Mouse (Mus musculus) kidney, adult 9 months (tissue): ENCODE measurements at regions not wholly inside any gene's neighbourhood (a gene's known extent, or its start where the extent isn't known, plus 50 kb on each side); places are given as distances from the start of the nearest gene placed in this dataset.
A peak's percentile ranks its signal among the peaks of the same experiment; 100 is the strongest.

Source experiments
- DNase-seq: peaks from one replicate; pipeline ENCODE4 v3.0.0; 2022

DNA sequence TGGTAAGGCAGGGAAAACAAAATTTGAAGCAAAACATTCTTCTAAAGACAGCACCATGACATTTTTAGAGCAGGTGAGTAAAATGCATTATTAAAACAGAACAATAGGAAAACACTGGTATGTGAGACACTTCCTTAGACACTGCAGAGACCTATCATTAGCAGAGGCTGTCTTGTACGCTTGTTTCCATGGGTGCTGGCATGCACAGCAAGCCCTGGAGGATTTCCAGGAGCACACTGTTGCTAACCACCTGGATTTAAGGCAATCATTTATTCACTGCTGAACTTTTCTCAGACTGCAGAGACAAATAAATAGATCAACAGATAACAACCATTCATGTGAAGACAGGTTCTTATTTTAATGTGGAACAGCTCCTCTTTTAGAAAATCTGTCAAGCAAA lies 127.7 kb downstream of the Pros1 start:
- DNase-seq: no peak

DNA sequence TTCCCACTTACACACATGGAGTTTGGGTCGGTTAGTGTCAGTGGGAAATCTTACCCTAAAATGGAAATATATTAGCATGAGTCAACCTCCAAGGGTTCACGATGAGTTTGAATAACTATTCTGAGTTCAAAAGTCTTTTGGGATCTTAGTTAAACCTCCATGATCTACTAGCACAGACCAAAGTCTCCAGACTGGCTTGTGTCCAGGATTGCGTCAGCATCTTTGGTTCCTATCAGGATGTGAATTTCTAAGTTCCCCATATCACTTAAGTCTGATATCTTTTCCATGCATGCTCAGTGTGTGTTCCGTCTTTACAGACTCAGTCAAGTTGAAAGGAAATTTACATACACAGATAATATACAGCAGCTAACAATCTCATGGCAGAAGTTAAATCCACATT lies 128.5 kb downstream of the Pros1 start:
- no peak for DNase-seq

DNA sequence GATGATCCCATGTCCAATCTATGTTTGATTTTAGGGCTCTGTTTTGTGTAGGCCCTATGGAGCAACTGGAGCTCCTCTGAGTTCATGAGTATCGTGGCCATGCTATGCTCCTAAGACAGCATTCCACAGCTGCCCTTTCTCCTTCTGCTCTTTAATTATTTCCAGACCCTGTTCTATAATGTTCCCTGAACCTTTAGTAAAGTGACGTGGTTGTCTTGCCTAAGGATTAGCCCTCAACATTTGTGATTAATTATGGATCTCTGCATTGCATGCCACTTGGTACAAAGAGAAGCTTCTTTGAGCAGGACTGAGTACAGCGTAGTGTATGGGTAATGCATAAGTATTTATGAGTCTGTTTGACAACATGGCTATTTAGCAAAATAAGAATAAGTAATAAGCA lies 141.4 kb downstream of the Pros1 start:
- DNase-seq: no peak

DNA sequence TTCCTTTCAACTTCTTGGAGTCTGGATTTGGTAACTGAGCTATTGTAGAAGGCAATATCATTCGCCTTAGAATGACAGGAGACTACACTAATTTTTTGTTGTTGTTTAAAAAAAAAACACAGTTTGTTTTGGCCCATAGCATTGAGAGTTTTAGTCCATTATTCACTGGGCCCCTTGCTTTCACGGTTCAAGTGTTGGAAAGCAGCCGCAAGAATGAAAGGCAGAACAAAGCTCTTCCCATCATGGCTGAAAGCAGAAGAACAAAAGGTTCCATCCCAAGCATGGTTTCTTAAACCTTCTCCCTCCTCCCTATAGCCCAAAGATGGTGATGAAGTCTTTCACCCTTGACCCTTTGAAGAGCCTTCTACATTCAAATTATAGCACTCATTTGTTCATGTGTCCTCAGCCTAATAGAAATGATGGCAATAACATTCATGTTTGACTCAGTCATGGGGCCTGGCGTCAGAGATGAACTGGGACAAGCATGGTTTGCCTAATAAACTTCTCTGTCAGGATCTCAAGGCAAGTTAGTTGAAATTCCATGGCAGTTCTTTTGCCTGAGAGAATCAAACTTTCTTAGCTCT lies 157.1 kb downstream of the Pros1 start:
- no peak for DNase-seq

DNA sequence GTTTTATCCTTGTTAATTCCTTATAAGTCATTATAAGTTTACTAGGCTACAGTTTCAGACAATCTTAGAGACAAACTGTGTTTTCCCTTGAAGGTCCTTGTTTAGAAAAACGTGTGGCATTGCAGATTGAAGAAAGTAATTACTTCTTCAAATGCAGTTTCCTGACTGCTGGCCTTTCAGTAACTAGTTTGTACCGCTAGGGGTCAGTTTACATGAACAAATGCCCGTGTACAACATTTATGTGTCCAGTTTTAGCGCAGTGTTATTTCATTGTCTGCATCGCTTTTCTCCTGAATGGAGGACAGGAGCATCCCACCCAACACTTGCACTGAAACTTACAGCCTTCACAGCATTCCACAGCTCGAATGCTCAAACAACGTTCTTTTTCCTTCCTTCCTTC lies 160.3 kb downstream of the Pros1 start:
- peak; percentile 1 for DNase-seq

DNA sequence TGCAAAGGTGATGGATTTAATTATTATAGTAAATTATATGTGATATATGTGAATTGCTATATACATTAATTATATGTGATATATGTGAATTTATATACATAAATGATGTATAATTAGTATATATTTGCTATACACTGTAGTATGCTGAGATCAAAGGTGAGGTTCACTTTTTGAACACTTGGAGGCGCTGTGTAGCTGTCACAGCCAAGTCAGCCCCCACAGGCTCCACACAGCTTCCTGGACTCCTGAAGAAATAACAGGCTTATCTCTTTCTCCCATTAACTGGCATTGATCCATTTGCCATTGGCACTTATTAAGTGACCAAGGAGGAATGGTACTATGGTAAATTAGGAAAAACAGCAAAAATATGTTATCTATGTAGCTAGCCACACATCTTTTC lies 162.0 kb downstream of the Pros1 start:
- peak; percentile 3 for DNase-seq

DNA sequence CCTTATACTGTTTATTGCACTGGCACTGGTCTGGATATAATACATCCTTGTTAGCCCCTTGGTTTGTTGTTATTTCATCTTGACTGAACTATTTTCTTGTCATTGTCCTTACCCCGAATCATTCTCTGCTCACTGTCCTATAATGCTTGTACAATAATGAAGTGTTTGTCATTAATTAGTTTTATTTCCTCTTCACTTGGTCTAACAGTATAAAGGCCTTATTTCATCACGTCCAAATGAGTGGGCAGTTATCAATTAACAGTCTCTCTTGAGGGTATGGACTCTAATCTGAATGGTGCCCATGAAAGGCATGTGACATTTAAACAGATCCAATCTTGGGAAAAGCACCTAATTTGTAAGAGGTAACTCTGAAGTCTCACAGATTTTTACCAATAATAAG lies 162.6 kb downstream of the Pros1 start:
- no peak for DNase-seq

DNA sequence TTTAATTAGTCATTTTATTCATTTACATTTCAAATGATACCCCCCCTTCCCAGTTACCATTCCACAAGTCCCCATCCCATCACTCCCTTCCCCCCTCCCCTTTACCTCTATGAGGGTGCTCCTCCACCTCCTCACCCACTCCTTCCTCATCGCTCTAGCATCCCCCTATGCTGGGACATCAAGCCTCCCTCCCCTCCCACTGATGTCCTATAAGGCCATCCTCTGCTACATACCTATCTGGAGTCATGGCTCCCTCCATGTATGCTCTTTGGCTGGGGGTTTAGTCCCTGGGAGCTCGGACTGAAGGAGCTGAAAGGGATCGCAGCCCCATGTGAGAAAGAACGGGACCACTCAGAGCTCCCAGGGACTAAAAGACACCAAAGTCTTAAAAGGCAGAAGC lies 176.3 kb downstream of the Pros1 start:
- no peak for DNase-seq

DNA sequence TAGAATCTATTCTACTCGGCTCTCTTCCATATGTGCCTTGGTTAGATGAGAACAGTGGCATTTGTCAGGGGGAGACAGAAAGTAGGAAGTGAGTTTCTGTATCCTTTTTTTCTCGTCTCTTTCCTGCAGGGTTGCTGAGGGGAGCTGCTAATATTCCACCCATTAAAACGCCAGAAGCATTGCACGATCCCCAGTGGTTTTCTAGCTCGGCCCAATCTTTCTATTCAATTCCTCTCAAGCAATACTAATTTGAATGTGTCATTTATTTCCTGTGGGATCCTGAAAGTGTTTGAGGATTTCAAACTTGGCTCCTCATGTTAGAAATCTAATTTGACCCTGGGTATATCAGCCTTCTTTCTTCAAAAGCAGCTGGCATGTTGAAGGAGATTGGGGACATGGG lies 176.9 kb downstream of the Pros1 start:
- no peak for DNase-seq

DNA sequence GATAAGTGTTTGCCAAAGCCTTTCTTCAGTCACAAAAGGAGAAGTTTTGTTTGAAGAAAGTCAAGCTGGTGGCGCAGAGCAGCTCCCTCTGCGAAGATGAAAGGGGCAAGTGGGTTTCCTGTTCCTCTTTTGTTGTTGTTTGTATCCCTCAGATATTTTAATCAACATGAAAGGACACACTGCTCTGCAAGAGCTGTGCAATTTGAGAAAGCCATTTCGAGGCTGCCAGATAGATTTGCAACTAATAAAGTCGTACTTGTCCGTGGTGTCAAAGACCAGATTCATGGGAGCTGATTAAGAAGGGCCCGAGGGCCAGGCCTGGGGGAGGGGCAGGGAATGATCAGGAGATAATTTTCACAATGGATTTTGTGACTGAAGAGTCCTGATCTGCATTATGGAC lies 177.7 kb downstream of the Pros1 start:
- DNase-seq: no peak

DNA sequence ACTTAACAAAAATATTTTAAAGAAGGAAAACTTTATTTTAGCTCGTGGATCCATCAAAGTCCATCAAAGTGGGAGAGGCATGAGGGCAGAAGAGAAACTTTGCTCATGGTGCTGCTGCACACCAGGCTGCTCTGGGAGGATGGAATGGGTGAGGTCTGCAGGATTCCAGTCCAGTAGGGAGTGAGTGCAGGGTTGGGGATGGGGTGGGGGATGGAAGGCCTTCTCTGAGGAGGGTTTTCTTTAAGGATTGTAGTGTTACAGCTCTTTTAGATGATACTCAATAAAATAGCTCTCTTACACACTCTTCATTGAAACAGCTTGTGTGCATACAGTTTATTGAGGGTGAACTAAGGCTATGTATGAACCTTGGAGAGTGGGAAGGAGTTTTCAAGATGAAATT lies 195.0 kb downstream of the Pros1 start:
- no peak for DNase-seq

DNA sequence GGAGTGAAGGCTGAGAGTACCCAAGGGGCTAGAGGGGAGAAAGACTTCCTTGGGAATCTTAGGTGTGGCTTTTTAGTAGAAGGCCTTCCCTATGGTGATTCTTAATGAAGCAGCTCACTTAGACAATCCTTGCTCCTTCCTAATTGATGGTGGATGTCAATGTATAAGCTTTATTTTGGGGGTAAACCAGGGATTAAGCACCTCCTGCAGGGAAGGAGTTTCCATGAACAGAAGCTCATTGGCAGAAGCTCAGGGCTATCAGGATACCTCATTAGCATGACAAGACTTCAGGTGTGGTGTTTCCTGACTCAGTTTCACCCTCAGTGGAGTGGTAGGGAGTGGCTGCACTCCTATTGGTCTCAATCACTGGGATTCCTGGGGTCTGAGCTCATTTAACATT lies 208.8 kb downstream of the Pros1 start:
- no peak for DNase-seq

DNA sequence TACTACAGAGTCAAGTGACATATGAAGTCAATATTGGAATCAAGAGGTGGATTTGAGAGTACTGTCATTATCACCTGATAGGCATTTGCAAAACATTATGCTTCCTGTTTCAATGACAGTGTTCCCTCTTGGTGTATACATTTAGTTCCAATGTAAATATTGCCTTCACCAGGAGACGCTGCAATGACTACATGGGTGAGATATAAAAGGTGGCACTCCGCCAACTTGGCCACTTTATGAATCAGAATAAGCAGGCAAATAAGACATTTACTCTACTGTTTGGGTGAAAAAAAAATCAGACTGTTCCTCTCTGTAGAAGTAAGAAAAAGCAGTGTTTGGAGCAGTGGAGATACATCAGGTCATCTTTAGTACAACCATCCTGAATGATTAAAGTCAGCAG lies 215.9 kb downstream of the Pros1 start:
- no peak for DNase-seq

DNA sequence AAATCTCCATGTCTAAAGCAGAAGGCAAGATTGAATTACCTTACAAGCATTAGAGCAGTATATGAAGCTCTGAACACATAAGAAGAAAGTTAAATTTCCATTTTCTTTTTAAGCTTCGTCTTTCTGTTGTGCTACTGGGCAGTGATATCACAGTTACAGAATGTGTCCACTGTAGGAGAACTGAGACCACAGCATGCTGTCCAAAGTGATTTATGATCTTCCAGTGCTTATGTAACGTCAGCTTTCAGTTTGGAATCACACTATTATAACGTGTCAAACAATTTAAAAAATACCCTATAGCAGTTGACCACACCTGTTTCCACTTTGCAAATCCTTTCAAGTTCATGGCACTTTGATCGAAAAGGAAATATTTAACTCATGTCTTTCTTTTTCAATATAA lies 221.7 kb downstream of the Pros1 start:
- no peak for DNase-seq

DNA sequence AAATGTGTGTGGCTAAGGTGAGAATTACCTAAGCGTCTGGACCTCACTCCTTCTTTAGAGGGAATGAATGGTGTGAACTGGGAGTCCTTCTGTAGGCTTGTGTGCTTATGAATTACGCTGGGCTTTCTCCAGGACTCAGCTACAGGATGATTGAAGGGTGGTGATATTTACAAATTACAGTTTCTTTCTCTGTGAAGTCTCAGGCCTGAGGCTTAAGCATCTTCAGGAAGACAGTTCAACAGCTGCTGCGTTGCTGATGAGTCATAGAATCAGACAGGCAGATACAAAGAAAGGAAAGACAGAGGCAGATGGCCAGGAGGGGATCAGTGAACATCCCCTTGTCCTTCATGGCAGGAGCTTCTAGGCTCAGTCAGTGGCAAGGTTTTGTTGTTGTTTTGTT lies 227.3 kb downstream of the Pros1 start:
- no peak for DNase-seq

DNA sequence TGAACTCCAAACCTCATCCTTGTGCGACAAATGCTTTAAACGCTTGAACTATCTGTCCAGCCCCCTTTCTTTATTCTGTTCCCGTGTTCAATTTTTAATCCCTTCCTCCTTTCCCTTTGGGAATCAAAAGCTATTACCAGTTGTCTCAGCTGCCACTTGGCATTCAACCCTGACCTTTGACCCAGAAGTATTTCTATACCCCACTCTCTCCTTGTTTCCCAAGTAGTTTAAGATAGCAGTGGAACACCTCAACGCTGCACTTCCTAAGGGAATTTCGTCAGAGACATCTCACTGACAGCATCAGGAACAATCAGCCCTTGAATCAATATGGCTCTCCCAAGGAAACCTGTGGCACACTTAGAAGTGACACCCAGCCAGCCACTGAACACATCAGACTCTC lies 229.1 kb downstream of the Pros1 start:
- no peak for DNase-seq

DNA sequence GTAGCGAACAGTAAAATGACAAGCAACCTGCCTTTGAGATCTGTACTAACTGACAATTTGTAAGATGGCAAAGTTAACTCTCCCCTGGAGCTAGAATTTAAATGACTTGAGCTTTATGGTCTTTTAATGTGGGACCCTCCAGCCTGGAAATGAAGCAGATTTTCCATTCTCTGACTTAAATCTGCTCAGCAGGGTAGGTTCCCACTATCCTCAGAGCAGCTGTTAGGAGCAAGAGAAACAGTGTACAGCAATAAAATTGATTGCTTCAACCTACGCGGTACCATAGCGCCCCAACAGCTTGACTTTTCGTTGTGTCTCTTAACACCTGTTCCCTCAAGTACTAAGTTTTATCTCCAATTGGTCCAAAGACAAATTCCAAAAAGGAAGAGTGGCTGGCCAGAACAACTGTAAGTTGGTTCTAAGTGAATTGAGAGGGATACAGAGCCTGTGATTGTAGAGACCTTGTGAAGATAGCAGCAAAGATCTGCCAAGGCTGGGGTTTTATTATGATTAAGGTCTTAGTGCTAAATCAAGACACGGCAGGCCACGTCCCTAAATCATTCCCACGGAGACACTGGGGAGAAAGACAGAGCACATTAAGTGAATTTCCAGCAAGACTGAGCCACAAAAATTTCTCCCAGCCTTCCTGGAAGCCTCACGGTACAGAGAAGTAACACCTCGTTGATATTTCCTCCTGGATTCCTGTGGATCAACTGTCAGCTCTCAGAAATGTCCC lies 230.1 kb downstream of the Pros1 start:
- DNase-seq: no peak

DNA sequence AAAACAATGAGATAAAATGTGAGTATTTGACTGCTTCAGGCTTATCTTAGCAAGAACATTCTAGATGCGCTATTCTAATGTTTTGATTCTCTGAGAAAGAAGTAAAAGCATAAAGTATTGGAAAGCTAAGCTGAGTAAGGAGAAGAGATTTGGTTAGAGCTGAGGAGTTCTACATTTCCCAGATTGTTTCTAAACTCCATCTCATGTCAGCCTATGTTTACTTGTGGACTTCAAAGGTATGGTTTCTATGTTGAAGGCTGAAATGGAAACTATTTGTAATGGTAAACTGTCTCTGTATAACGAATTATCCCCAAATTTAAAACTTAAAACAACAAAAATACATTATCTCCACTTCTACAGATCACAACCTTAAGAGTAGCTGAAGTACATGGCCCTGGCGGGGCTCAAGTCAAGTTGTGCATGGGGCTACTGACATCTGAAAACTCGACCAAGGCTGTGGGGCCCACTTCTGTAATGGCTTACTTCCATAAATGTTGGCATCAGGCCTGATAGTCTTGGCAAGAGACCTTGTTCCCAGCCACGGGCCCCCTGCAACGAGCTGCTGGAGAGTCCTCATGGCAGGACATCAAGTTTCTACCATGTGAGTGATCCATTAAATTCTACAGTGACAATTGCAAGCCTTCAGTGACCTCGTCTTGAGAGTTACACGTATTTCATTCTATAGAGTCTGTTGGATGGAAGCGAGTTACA lies 232.1 kb downstream of the Pros1 start:
- DNase-seq: no peak

DNA sequence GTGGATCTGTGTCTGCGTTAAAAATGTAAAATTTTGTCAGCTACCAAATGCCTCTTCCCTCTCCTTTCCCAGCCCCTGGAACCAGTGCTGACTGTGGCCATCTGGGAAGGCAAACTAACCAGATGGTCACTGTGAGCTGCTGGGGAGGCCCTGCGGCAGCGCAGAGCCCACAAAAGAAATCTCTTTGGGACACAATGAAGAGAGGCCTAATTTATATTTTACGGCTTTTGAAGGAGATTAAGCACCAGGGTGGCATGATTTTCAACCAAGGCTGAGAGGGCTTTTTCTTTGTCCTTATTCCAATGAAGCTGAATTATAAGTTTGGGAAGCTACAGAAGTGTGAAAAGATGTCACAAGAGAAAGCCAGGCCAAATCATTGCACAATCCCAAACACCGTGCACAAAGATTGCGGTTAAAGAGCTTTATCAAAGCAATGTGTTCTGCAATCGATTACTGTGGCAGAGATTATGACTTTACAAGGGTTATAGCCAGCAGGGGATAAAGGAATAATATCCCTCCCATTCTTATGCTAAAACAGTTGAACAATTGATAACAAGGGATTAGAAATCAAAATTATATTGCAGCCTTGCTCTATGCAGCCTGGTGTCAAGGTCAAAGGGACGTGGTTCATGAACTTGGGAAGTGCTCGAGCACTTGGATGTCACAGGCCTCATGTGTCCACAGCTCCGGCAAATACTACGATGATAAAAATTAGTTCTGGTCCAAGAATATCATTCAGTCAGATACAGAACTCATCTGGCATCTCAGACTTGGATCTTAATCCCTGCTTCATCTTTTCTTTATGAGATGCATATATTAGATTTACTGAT lies 237.6 kb downstream of the Pros1 start:
- no peak for DNase-seq

DNA sequence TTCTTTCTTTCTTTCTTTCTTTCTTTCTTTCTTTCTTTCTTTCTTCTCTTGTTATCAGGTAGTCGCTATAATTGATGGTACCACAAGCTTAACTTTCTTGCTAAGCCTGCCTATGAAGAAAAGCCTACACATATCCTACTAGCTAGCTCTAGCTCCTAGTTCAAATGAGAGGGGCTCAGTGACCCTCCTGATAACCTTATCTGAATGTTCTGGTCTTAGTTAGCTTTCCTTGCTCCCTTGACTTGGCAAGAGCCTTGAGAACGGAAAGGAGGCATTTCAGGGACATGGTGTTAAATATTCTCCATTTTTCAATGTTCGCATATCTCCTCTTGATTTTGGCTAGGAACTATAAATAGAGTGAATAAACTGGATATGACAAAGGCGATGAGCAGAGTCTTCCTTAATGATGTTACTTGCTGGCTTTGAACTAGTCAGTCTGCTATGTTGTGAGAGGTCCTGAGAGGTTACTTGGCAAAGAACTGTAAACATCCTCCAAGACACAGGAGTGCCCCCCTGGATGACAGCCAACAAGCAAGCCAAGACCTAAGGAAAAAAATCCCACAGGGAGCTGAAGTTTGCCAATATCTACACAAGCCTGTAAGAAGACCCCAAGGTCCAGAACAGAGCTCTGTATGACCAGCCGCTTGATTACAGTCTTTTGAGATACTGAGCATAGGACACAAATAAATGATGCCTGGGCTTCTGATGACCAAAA lies 240.2 kb downstream of the Pros1 start:
- peak; percentile 31 for DNase-seq

DNA sequence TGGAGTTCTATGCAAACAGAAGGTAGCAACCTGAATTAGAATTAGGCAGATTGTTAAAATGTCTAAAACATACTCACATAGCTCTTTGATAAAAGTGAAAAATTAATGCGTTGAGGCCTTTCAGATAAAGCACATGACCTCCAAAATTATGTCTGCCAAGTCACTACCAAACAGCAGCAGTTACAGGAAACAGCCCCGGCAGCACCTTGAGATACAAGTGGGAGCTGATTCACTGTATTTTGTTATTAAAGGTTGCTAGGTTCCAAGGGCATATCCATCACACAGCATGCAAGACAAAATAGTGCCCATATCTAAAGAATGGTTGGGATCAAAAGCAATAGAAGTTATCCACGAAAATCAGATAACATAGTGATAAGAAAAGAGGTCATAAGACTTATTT lies 248.3 kb downstream of the Pros1 start:
- DNase-seq: no peak

DNA sequence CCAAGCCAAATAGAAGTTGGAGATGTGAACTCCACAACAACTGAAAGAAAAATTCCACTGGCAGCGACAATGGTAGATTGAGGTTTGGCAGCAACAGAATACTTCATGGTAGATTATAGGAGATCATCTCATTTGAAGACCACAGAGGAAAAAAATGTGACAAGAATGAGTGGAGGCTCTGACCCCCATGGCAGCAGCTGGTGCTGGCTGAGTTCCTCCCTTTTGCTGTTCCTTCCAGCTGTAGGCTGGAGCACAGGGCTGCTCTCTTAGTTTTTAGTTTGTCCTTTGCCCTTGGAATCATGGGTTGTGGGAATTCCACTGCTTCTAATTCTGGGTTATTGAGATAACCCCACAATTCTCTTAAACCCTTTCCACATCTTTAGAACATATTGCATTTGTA lies 248.8 kb downstream of the Pros1 start:
- peak; percentile 17 for DNase-seq

DNA sequence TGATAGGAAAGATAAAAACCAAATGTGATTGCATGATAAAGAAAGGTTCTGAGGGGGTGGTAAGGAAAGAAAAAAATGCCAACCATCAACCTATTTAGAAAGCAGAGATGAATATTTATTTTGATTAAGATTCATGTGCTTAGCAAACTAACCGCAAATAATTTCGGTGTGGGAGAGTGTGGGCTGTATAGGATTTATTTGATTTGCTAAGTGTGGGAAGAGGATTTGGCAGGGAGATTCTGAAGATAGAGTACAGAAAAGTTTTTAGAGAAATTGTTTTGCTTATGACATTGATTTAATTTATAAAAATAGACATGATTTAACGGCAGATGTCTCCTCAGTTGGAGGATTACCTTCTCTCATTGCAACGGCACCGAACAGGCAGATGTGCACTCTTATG lies 250.3 kb downstream of the Pros1 start:
- no peak for DNase-seq
